Mouse (Mus musculus): ENCODE data around the gene Denr. TPM values are rescaled to one million over a fixed set of nuclear protein-coding genes. Genes with fewer than 3 reads are reported as not detected.

Gene Denr
- total RNA-seq, 1 experiment from 2014 or later = 117 TPM

GRCm38 (mm10) chr5:123964208-123964607, 57.2 kb downstream of the Denr start:
- no peak for ATAC-seq (replicated peaks; ENCODE audit: low read depth, poor library complexity, severe bottlenecking)

- ATAC-seq (replicated peaks; ENCODE audit: low read depth, poor library complexity, severe bottlenecking) = no peak
Measured at GRCm38 (mm10) chr5:123966759-123967158, 59.8 kb downstream of the Denr start.

- ATAC-seq (replicated peaks; ENCODE audit: low read depth, poor library complexity, severe bottlenecking) = no peak
Measured at GRCm38 (mm10) chr5:123968468-123968867, 61.5 kb downstream of the Denr start.

GRCm38 (mm10) chr5:123969216-123969615, 62.2 kb downstream of the Denr start:
- ATAC-seq (replicated peaks; ENCODE audit: low read depth, poor library complexity, severe bottlenecking) = no peak

- no peak for ATAC-seq (replicated peaks; ENCODE audit: low read depth, poor library complexity, severe bottlenecking)
Measured at GRCm38 (mm10) chr5:123970576-123970975, 63.6 kb downstream of the Denr start.

GRCm38 (mm10) chr5:123972453-123972852, 65.5 kb downstream of the Denr start:
- ATAC-seq (replicated peaks; ENCODE audit: low read depth, poor library complexity, severe bottlenecking) = no peak

- peak; percentile 37 for ATAC-seq (replicated peaks; ENCODE audit: low read depth, poor library complexity, severe bottlenecking)
Measured at GRCm38 (mm10) chr5:123973299-123974178, 66.6 kb downstream of the Denr start, which contains the start of gene Hip1r. Gene Hip1r (plus strand): TSS chr5:123973628.

GRCm38 (mm10) chr5:123974179-123974485, 67.2 kb downstream of the Denr start:
- no peak for ATAC-seq (replicated peaks; ENCODE audit: low read depth, poor library complexity, severe bottlenecking)

- ATAC-seq (replicated peaks; ENCODE audit: low read depth, poor library complexity, severe bottlenecking) = peak; percentile 61
Measured at GRCm38 (mm10) chr5:123974616-123975111, 67.7 kb downstream of the Denr start.

GRCm38 (mm10) chr5:123975668-123976180, 68.7 kb downstream of the Denr start:
- ATAC-seq (replicated peaks; ENCODE audit: low read depth, poor library complexity, severe bottlenecking) = no peak

- ATAC-seq (replicated peaks; ENCODE audit: low read depth, poor library complexity, severe bottlenecking) = no peak
Measured at GRCm38 (mm10) chr5:123977231-123977630, 70.3 kb downstream of the Denr start.

- 0 out of 2 replicates have a peak, but pooled peaks have one; percentile 22 for ATAC-seq (replicated peaks; ENCODE audit: low read depth, poor library complexity, severe bottlenecking)
Measured at GRCm38 (mm10) chr5:123978131-123978530, 71.2 kb downstream of the Denr start.

Other genes starting within 250 kb of the Denr start
- gene Clip1, start 222.6 kb upstream of the Denr start, total RNA-seq (2017) = 80.8 and 105 TPM in 2 replicates
- 79.9 and 124 TPM in 2 replicates for gene Zcchc8, start 186.1 kb upstream of the Denr start, total RNA-seq (2017)
- gene Rsrc2, start 157.8 kb upstream of the Denr start, total RNA-seq (2017) = 308 and 310 TPM in 2 replicates
- 44.2 and 59.1 TPM in 2 replicates for gene Kntc1, start 157.5 kb upstream of the Denr start, total RNA-seq (2017)
- 3.6 and 4.3 TPM in 2 replicates for gene Hcar2, start 41.7 kb upstream of the Denr start, total RNA-seq (2017)
- not detected in 2 replicates for gene Hcar1, start 27.2 kb upstream of the Denr start, total RNA-seq (2017)
- gene Gm43518, start 20.2 kb downstream of the Denr start, total RNA-seq (2017) = 0.63 and 2.7 TPM in 2 replicates
- gene Ccdc62, start 23.5 kb downstream of the Denr start, total RNA-seq (2017) = 1.4 and 3.6 TPM in 2 replicates
- 13.0 and 13.6 TPM in 2 replicates for gene Hip1r, start 66.5 kb downstream of the Denr start, total RNA-seq (2017)
- gene Vps37b, start 125.1 kb downstream of the Denr start, total RNA-seq (2017) = 21.4 and 21.9 TPM in 2 replicates
- 0.87 and 2.9 TPM in 2 replicates for gene Abcb9, start 188.6 kb downstream of the Denr start, total RNA-seq (2017)
- gene Ogfod2, start 205.1 kb downstream of the Denr start, total RNA-seq (2017) = 8.5 and 10.6 TPM in 2 replicates
- 93.4 and 116 TPM in 2 replicates for gene Arl6ip4, start 208.9 kb downstream of the Denr start, total RNA-seq (2017)

Measured in common myeloid progenitor, adult 5-6 weeks (primary cell).